Mouse (Mus musculus) lung, embryonic 16.5 days (tissue): ENCODE data around the gene Apoh. TPM values are rescaled to one million over a fixed set of nuclear protein-coding genes. Genes with fewer than 3 reads are reported as not detected.

ENCODE experiments used
- ATAC-seq: fragments of 200-750 bp; cut with Nextera tagmentation; 2 replicates; pipeline ENCODE4 v1.8.0; 2017; ENCODE audit warnings: low read depth, mild to moderate bottlenecking, moderate library complexity
- H3K27ac ChIP-seq: fragments of 300-500 bp; sonication (generic); 2 replicates; pipeline ENCODE4 v1.5.1; 2014; ENCODE audit warnings: mild to moderate bottlenecking, control low read depth, low read length
- H3K27me3 ChIP-seq: fragments of 300-500 bp; sonication (generic); 2 replicates; pipeline ENCODE4 v1.6.1; 2014; ENCODE audit warnings: low read depth, low read length, mixed read lengths; ENCODE audit not compliant: control insufficient read depth, insufficient read depth
- H3K36me3 ChIP-seq: fragments of 300-500 bp; sonication (generic); 2 replicates; pipeline ENCODE4 v1.6.1; 2014; ENCODE audit warnings: low read length; ENCODE audit not compliant: control insufficient read depth, insufficient read depth
- H3K4me1 ChIP-seq: fragments of 300-500 bp; sonication (generic); replicated peaks from 2 replicates; pipeline ENCODE4 v1.6.1; 2014; ENCODE audit warnings: low read length, mixed read lengths; ENCODE audit not compliant: control insufficient read depth, insufficient read depth
- H3K4me2 ChIP-seq: fragments of 300-500 bp; sonication (generic); 2 replicates; pipeline ENCODE4 v1.6.1; 2014; ENCODE audit warnings: low read depth, low read length, control low read depth
- H3K4me3 ChIP-seq: fragments of 300-500 bp; sonication (generic); 2 replicates; pipeline ENCODE4 v1.5.1; 2014; ENCODE audit warnings: mild to moderate bottlenecking, low read length, control low read depth
- H3K9ac ChIP-seq: fragments of 300-500 bp; sonication (generic); 2 replicates; pipeline ENCODE4 v1.6.1; 2014; ENCODE audit warnings: low read length, control low read depth
- H3K9me3 ChIP-seq: fragments of 300-500 bp; sonication (generic); 2 replicates; pipeline ENCODE4 v1.6.1; 2016; ENCODE audit warnings: low read length; ENCODE audit not compliant: control insufficient read depth
- WGBS: fragments of 180-500 bp; shearing (Covaris S2); extraction: QIAGEN DNeasy Blood & Tissue Kit; methylation state at CpG from one replicate; pipeline ENCODE4 v1.1.7; 2014; 5-methylcytosine and 5-hydroxymethylcytosine counted together
- polyA plus RNA-seq: library from polyadenylated mRNA; unstranded; fragments of >200 nt; fragmentation: Nextera tagmentation; extraction: Ambion mirVana; gene quantifications from 2 replicates; pipeline ENCODE4 v1.2.1, GENCODE M21; 2015

The Apoh gene
- 1.2 and 14.2 TPM in 2 replicates for polyA plus RNA-seq

GRCm38 (mm10) chr11:108342781-108343768 is at the start of gene Apoh:
TSS of gene Apoh (plus strand) at chr11:108343354.
- WGBS = under 1% methylated on average over 66 of the region's 75 CpGs
- Histone ChIP-seq H3K36me3 (no peaks in the 10 kb centered on the region), H3K27ac (peak within 1 kb of the TSS; percentile 81), H3K9ac (peak within 1 kb of the TSS; percentile 84), H3K4me1 (peaks cover 10% of the 10 kb centered on the region; the same call in 1 of the 2 replicates), H3K4me3 (peak within 1 kb of the TSS; percentile 83), H3K9me3 (no peaks in the 10 kb centered on the region), H3K27me3 (no peaks in the 10 kb centered on the region; the same call in 1 of the 2 replicates), H3K4me2 (peak within 1 kb of the TSS; percentile 98)
- ATAC-seq = peak; percentile 23

- Histone ChIP-seq H3K9ac (no peak overlapping the region), H3K9me3 (no peaks in the 10 kb centered on the region), H3K4me3 (no peak overlapping the region), H3K4me1 (no peaks in the 10 kb centered on the region), H3K27me3 (no peaks in the 10 kb centered on the region), H3K27ac (no peak overlapping the region), H3K4me2 (no peak overlapping the region), H3K36me3 (no peaks in the 10 kb centered on the region)
- no peak for ATAC-seq
- 71% methylated on average over 3 of the region's 3 CpGs for WGBS
Measured at GRCm38 (mm10) chr11:108293843-108294242, 49.3 kb upstream of the Apoh start.

GRCm38 (mm10) chr11:108294305-108294813 is 48.8 kb upstream of the Apoh start:
- no peak for ATAC-seq
- Histone ChIP-seq H3K4me1 (no peaks in the 10 kb centered on the region), H3K9ac (no peak overlapping the region), H3K27ac (no peak overlapping the region), H3K9me3 (no peaks in the 10 kb centered on the region), H3K4me2 (no peak overlapping the region), H3K36me3 (no peaks in the 10 kb centered on the region), H3K27me3 (no peaks in the 10 kb centered on the region), H3K4me3 (no peak overlapping the region)
- WGBS = 80% methylated on average over 12 of the region's 12 CpGs

- H3K27me3 ChIP-seq = no peaks in the 10 kb centered on the region
- H3K36me3 ChIP-seq = no peaks in the 10 kb centered on the region
- H3K9me3 ChIP-seq = no peaks in the 10 kb centered on the region
- H3K4me3 ChIP-seq = no peak overlapping the region
- no peak for ATAC-seq
- no peak overlapping the region for H3K27ac ChIP-seq
- H3K4me2 ChIP-seq = no peak overlapping the region
- no peaks in the 10 kb centered on the region for H3K4me1 ChIP-seq
- no peak overlapping the region for H3K9ac ChIP-seq
Measured at GRCm38 (mm10) chr11:108295373-108295772, 47.8 kb upstream of the Apoh start.

GRCm38 (mm10) chr11:108297956-108298355 is 45.2 kb upstream of the Apoh start:
- no peak for ATAC-seq
- no peak overlapping the region for H3K27ac ChIP-seq
- no peak overlapping the region for H3K4me3 ChIP-seq
- no peaks in the 10 kb centered on the region for H3K36me3 ChIP-seq
- H3K9ac ChIP-seq = no peak overlapping the region
- H3K4me1 ChIP-seq = no peaks in the 10 kb centered on the region
- H3K9me3 ChIP-seq = no peaks in the 10 kb centered on the region
- H3K27me3 ChIP-seq = no peaks in the 10 kb centered on the region
- 71% methylated on average over 8 of the region's 8 CpGs for WGBS
- H3K4me2 ChIP-seq = no peak overlapping the region

- 0 out of 2 replicates have a peak, but pooled peaks cover 2% of the 10 kb centered on the region for H3K4me1 ChIP-seq
- no peaks in the 10 kb centered on the region for H3K9me3 ChIP-seq
- no peak overlapping the region for H3K4me3 ChIP-seq
- 74% methylated on average over 10 of the region's 10 CpGs for WGBS
- H3K9ac ChIP-seq = no peak overlapping the region
- no peak overlapping the region for H3K4me2 ChIP-seq
- no peaks in the 10 kb centered on the region for H3K27me3 ChIP-seq
- no peaks in the 10 kb centered on the region for H3K36me3 ChIP-seq
- peak; percentile 47; the same call in 1 of the 2 replicates for ATAC-seq
- H3K27ac ChIP-seq = no peak overlapping the region
Measured at GRCm38 (mm10) chr11:108299913-108300312, 43.2 kb upstream of the Apoh start.

- no peak for ATAC-seq
- no peak overlapping the region for H3K9ac ChIP-seq
- H3K27ac ChIP-seq = no peak overlapping the region
- no peak overlapping the region for H3K4me2 ChIP-seq
- no peaks in the 10 kb centered on the region for H3K9me3 ChIP-seq
- no peaks in the 10 kb centered on the region for H3K27me3 ChIP-seq
- H3K4me1 ChIP-seq = 0 out of 2 replicates have a peak, but pooled peaks cover 2% of the 10 kb centered on the region
- H3K4me3 ChIP-seq = no peak overlapping the region
- H3K36me3 ChIP-seq = no peaks in the 10 kb centered on the region
- WGBS = 100% methylated on average over 1 of the region's 1 CpGs
Measured at GRCm38 (mm10) chr11:108300443-108300842, 42.7 kb upstream of the Apoh start.

- no peak overlapping the region for H3K4me2 ChIP-seq
- no peak overlapping the region for H3K27ac ChIP-seq
- WGBS = 81% methylated on average over 6 of the region's 6 CpGs
- no peaks in the 10 kb centered on the region for H3K36me3 ChIP-seq
- no peak for ATAC-seq
- H3K4me1 ChIP-seq = 0 out of 2 replicates have a peak, but pooled peaks cover 2% of the 10 kb centered on the region
- no peaks in the 10 kb centered on the region for H3K27me3 ChIP-seq
- H3K9me3 ChIP-seq = no peaks in the 10 kb centered on the region
- H3K4me3 ChIP-seq = no peak overlapping the region
- no peak overlapping the region for H3K9ac ChIP-seq
Measured at GRCm38 (mm10) chr11:108301036-108301435, 42.1 kb upstream of the Apoh start.

GRCm38 (mm10) chr11:108301796-108302490 is 41.2 kb upstream of the Apoh start:
- Histone ChIP-seq H3K27me3 (no peaks in the 10 kb centered on the region), H3K36me3 (no peaks in the 10 kb centered on the region), H3K27ac (no peak overlapping the region), H3K9ac (no peak overlapping the region), H3K4me3 (no peak overlapping the region), H3K4me1 (0 out of 2 replicates have a peak, but pooled peaks cover 2% of the 10 kb centered on the region), H3K9me3 (no peaks in the 10 kb centered on the region), H3K4me2 (no peak overlapping the region)
- ATAC-seq = no peak
- WGBS = 72% methylated on average over 10 of the region's 10 CpGs
